Mouse (Mus musculus): ENCODE data around the gene Wfdc3. TPM values are rescaled to one million over a fixed set of nuclear protein-coding genes. Genes with fewer than 3 reads are reported as not detected.

Wfdc3 gene
- polyA plus RNA-seq, 1 experiment from 2014 or later = 0.93 TPM

Other genes starting within 250 kb of the Wfdc3 start
- gene Pigt, start 248.4 kb downstream of the Wfdc3 start, polyA plus RNA-seq (2016; fragmentation: Nextera tagmentation; extraction: Ambion mirVana) = 46.2 and 48.7 TPM in 2 replicates
- 15.3 and 16.4 TPM in 2 replicates for gene Wfdc2, start 183.5 kb downstream of the Wfdc3 start, polyA plus RNA-seq (2016; fragmentation: Nextera tagmentation; extraction: Ambion mirVana)
- not detected in 2 replicates for gene Spint3, start 172.5 kb downstream of the Wfdc3 start, polyA plus RNA-seq (2016; fragmentation: Nextera tagmentation; extraction: Ambion mirVana)
- not detected in 2 replicates for gene Wfdc6a, start 160.5 kb downstream of the Wfdc3 start, polyA plus RNA-seq (2016; fragmentation: Nextera tagmentation; extraction: Ambion mirVana)
- gene Eppin, start 152.3 kb downstream of the Wfdc3 start, polyA plus RNA-seq (2016; fragmentation: Nextera tagmentation; extraction: Ambion mirVana) = not detected in 2 replicates
- not detected in 2 replicates for gene Wfdc6b, start 132.4 kb downstream of the Wfdc3 start, polyA plus RNA-seq (2016; fragmentation: Nextera tagmentation; extraction: Ambion mirVana)
- gene Wfdc8, start 132.3 kb downstream of the Wfdc3 start, polyA plus RNA-seq (2016; fragmentation: Nextera tagmentation; extraction: Ambion mirVana) = not detected in 2 replicates
- not detected in 2 replicates for gene Wfdc16, start 107.1 kb downstream of the Wfdc3 start, polyA plus RNA-seq (2016; fragmentation: Nextera tagmentation; extraction: Ambion mirVana)
- gene Wfdc10, start 89.9 kb downstream of the Wfdc3 start, polyA plus RNA-seq (2016; fragmentation: Nextera tagmentation; extraction: Ambion mirVana) = not detected in 2 replicates
- gene Wfdc9, start 89.3 kb downstream of the Wfdc3 start, polyA plus RNA-seq (2016; fragmentation: Nextera tagmentation; extraction: Ambion mirVana) = not detected in 2 replicates
- not detected in 2 replicates for gene Wfdc11, start 71.8 kb downstream of the Wfdc3 start, polyA plus RNA-seq (2016; fragmentation: Nextera tagmentation; extraction: Ambion mirVana)
- gene Wfdc13, start 60.8 kb downstream of the Wfdc3 start, polyA plus RNA-seq (2016; fragmentation: Nextera tagmentation; extraction: Ambion mirVana) = not detected in 2 replicates
- not detected in 2 replicates for gene Spint4, start 47.4 kb downstream of the Wfdc3 start, polyA plus RNA-seq (2016; fragmentation: Nextera tagmentation; extraction: Ambion mirVana)
- gene Spint5, start 30.6 kb downstream of the Wfdc3 start, polyA plus RNA-seq (2016; fragmentation: Nextera tagmentation; extraction: Ambion mirVana) = not detected in 2 replicates
- 87.6 and 90.0 TPM in 2 replicates for gene Dnttip1, start 52 bp upstream of the Wfdc3 start, polyA plus RNA-seq (2016; fragmentation: Nextera tagmentation; extraction: Ambion mirVana)
- gene Ube2c, start 24.0 kb upstream of the Wfdc3 start, polyA plus RNA-seq (2016; fragmentation: Nextera tagmentation; extraction: Ambion mirVana) = 438 and 455 TPM in 2 replicates
- 0.52 and 0.77 TPM in 2 replicates for gene Tnnc2, start 34.0 kb upstream of the Wfdc3 start, polyA plus RNA-seq (2016; fragmentation: Nextera tagmentation; extraction: Ambion mirVana)
- gene Snx21, start 39.9 kb upstream of the Wfdc3 start, polyA plus RNA-seq (2016; fragmentation: Nextera tagmentation; extraction: Ambion mirVana) = 14.4 and 18.3 TPM in 2 replicates
- gene Acot8, start 59.0 kb upstream of the Wfdc3 start, polyA plus RNA-seq (2016; fragmentation: Nextera tagmentation; extraction: Ambion mirVana) = 13.4 and 16.5 TPM in 2 replicates
- gene Zswim3, start 59.2 kb upstream of the Wfdc3 start, polyA plus RNA-seq (2016; fragmentation: Nextera tagmentation; extraction: Ambion mirVana) = 10.8 and 12.1 TPM in 2 replicates
- gene Zswim1, start 76.8 kb upstream of the Wfdc3 start, polyA plus RNA-seq (2016; fragmentation: Nextera tagmentation; extraction: Ambion mirVana) = 23.8 and 25.0 TPM in 2 replicates
- gene Spata25, start 82.6 kb upstream of the Wfdc3 start, polyA plus RNA-seq (2016; fragmentation: Nextera tagmentation; extraction: Ambion mirVana) = 0.24 TPM in 1 of 2 replicates, not detected in the other
- 98.8 and 101 TPM in 2 replicates for gene Ctsa, start 86.9 kb upstream of the Wfdc3 start, polyA plus RNA-seq (2016; fragmentation: Nextera tagmentation; extraction: Ambion mirVana)
- 4.4 and 5.2 TPM in 2 replicates for gene Neurl2, start 87.5 kb upstream of the Wfdc3 start, polyA plus RNA-seq (2016; fragmentation: Nextera tagmentation; extraction: Ambion mirVana)
- gene Pltp, start 111.8 kb upstream of the Wfdc3 start, polyA plus RNA-seq (2016; fragmentation: Nextera tagmentation; extraction: Ambion mirVana) = 90.2 and 113 TPM in 2 replicates
- gene Pcif1, start 133.4 kb upstream of the Wfdc3 start, polyA plus RNA-seq (2016; fragmentation: Nextera tagmentation; extraction: Ambion mirVana) = 87.0 and 96.9 TPM in 2 replicates
- gene Zfp335, start 165.8 kb upstream of the Wfdc3 start, polyA plus RNA-seq (2016; fragmentation: Nextera tagmentation; extraction: Ambion mirVana) = 17.5 and 17.7 TPM in 2 replicates
- gene Mmp9, start 194.8 kb upstream of the Wfdc3 start, polyA plus RNA-seq (2016; fragmentation: Nextera tagmentation; extraction: Ambion mirVana) = 6.2 and 7.5 TPM in 2 replicates
- gene Slc12a5, start 214.9 kb upstream of the Wfdc3 start, polyA plus RNA-seq (2016; fragmentation: Nextera tagmentation; extraction: Ambion mirVana) = 8.1 and 9.9 TPM in 2 replicates

All from midbrain, embryonic 12.5 days (tissue).